Mouse (Mus musculus) neural tube, embryonic 14.5 days (tissue): ENCODE results near the gene 4930404N11Rik. TPM values are rescaled to one million over a fixed set of nuclear protein-coding genes. Genes with fewer than 3 reads are reported as not detected.

ENCODE experiments used
- ATAC-seq: fragments of 200-750 bp; cut with Nextera tagmentation; 2 replicates; pipeline ENCODE4 v1.8.0; 2017; ENCODE audit warnings: low read depth, mild to moderate bottlenecking, moderate TSS enrichment, moderate library complexity
- H3K27ac ChIP-seq: fragments of 300-500 bp; sonication (generic); 2 replicates; pipeline ENCODE4 v1.5.1; 2014; ENCODE audit warnings: low read depth, mild to moderate bottlenecking, control low read depth, low read length, moderate library complexity, mixed read lengths
- H3K27me3 ChIP-seq: fragments of 300-500 bp; sonication (generic); 2 replicates; pipeline ENCODE4 v1.6.1; 2014; ENCODE audit warnings: low read length; ENCODE audit not compliant: control insufficient read depth, insufficient read depth
- H3K36me3 ChIP-seq: fragments of 300-500 bp; sonication (generic); 2 replicates; pipeline ENCODE4 v1.6.1; 2014; ENCODE audit warnings: low read length, mixed read lengths; ENCODE audit not compliant: control insufficient read depth, insufficient read depth
- H3K4me1 ChIP-seq: fragments of 300-500 bp; sonication (generic); 2 replicates; pipeline ENCODE4 v1.6.1; 2014; ENCODE audit warnings: low read length; ENCODE audit not compliant: control insufficient read depth, insufficient read depth
- H3K4me2 ChIP-seq: fragments of 300-500 bp; sonication (generic); 2 replicates; pipeline ENCODE4 v1.6.1; 2014; ENCODE audit warnings: mild to moderate bottlenecking, low read depth, low read length, control low read depth
- H3K4me3 ChIP-seq: fragments of 300-500 bp; sonication (generic); 2 replicates; pipeline ENCODE4 v1.5.1; 2014; ENCODE audit warnings: low read depth, low read length, control low read depth, mixed read lengths
- H3K9ac ChIP-seq: fragments of 300-500 bp; sonication (generic); replicated peaks from 2 replicates; pipeline ENCODE4 v1.6.1; 2014; ENCODE audit warnings: low read depth, mild to moderate bottlenecking, control low read depth, low read length, mixed read lengths
- H3K9me3 ChIP-seq: fragments of 300-500 bp; sonication (generic); 2 replicates; pipeline ENCODE4 v1.6.1; 2016; ENCODE audit warnings: low read length; ENCODE audit not compliant: control insufficient read depth
- WGBS: fragments of 180-500 bp; shearing (Covaris S2); extraction: QIAGEN DNeasy Blood & Tissue Kit; methylation state at CpG from one replicate; pipeline ENCODE4 v1.1.7; 2014; 5-methylcytosine and 5-hydroxymethylcytosine counted together
- polyA plus RNA-seq: library from polyadenylated mRNA; unstranded; fragments of >200 nt; fragmentation: Nextera tagmentation; extraction: Ambion mirVana; gene quantifications from 2 replicates; pipeline ENCODE4 v1.2.1, GENCODE M21; 2014

4930404N11Rik gene
- polyA plus RNA-seq, 1 experiment from 2014 or later, result 0.42 TPM

GRCm38 (mm10) chr10:81364666-81365065, 950 bp downstream of the 4930404N11Rik start:
- H3K4me1 ChIP-seq, result peaks cover 12% of the 10 kb centered on the region; the same call in 1 of the 2 replicates
- 0 out of 2 replicates have a peak, but pooled peaks cover 3% of the 10 kb centered on the region for H3K27me3 ChIP-seq
- no peaks in the 10 kb centered on the region for H3K9me3 ChIP-seq
- H3K27ac ChIP-seq, result no peak overlapping the region
- H3K4me3 ChIP-seq, result no peak overlapping the region
- H3K9ac ChIP-seq, result no peak overlapping the region
- peaks cover 29% of the 10 kb centered on the region for H3K36me3 ChIP-seq
- no peak for ATAC-seq
- peak overlapping the region; percentile 30; the same call in 1 of the 2 replicates for H3K4me2 ChIP-seq
- 11% methylated on average over 28 of the region's 28 CpGs for WGBS

- H3K27me3 ChIP-seq, result 0 out of 2 replicates have a peak, but pooled peaks cover 3% of the 10 kb centered on the region
- H3K36me3 ChIP-seq, result peaks cover 20% of the 10 kb centered on the region
- H3K4me2 ChIP-seq, result peak overlapping the region; percentile 30; the same call in 1 of the 2 replicates
- peaks cover 12% of the 10 kb centered on the region; the same call in 1 of the 2 replicates for H3K4me1 ChIP-seq
- H3K9me3 ChIP-seq, result no peaks in the 10 kb centered on the region
- peak overlapping the region; percentile 39 for H3K9ac ChIP-seq
- no peak overlapping the region for H3K27ac ChIP-seq
- 13% methylated on average over 54 of the region's 54 CpGs for WGBS
- no peak for ATAC-seq
- H3K4me3 ChIP-seq, result peak overlapping the region; percentile 12; the same call in 1 of the 2 replicates
Measured at GRCm38 (mm10) chr10:81363436-81364346, 1.9 kb downstream of the 4930404N11Rik start.

- H3K27me3 ChIP-seq, result 0 out of 2 replicates have a peak, but pooled peaks cover 3% of the 10 kb centered on the region
- H3K4me3 ChIP-seq, result no peak overlapping the region
- H3K9ac ChIP-seq, result no peak overlapping the region
- H3K27ac ChIP-seq, result no peak overlapping the region
- H3K4me2 ChIP-seq, result no peak overlapping the region
- WGBS, result 80% methylated on average over 12 of the region's 12 CpGs
- H3K4me1 ChIP-seq, result peaks cover 16% of the 10 kb centered on the region; the same call in 1 of the 2 replicates
- H3K36me3 ChIP-seq, result peaks cover 8% of the 10 kb centered on the region; the same call in 1 of the 2 replicates
- ATAC-seq, result no peak
- H3K9me3 ChIP-seq, result no peaks in the 10 kb centered on the region
Measured at GRCm38 (mm10) chr10:81362336-81362949, 3.2 kb downstream of the 4930404N11Rik start.

- no peak for ATAC-seq
- H3K27ac ChIP-seq, result no peak overlapping the region
- H3K4me2 ChIP-seq, result no peak overlapping the region
- 0 out of 2 replicates have a peak, but pooled peaks cover 3% of the 10 kb centered on the region for H3K27me3 ChIP-seq
- H3K9me3 ChIP-seq, result no peaks in the 10 kb centered on the region
- peaks cover 16% of the 10 kb centered on the region; the same call in 1 of the 2 replicates for H3K4me1 ChIP-seq
- no peaks in the 10 kb centered on the region for H3K36me3 ChIP-seq
- whole genome bisulfite sequencing, result 70% methylated on average over 8 of the region's 8 CpGs
- no peak overlapping the region for H3K4me3 ChIP-seq
- H3K9ac ChIP-seq, result no peak overlapping the region
Measured at GRCm38 (mm10) chr10:81360721-81361120, 4.9 kb downstream of the 4930404N11Rik start.

GRCm38 (mm10) chr10:81358841-81359240, 6.8 kb downstream of the 4930404N11Rik start:
- Histone ChIP-seq H3K27me3 (0 out of 2 replicates have a peak, but pooled peaks cover 3% of the 10 kb centered on the region), H3K9me3 (no peaks in the 10 kb centered on the region), H3K4me2 (peak overlapping the region; percentile 85; the same call in 1 of the 2 replicates), H3K4me3 (0 out of 2 replicates have a peak overlapping the region, but pooled peaks have one; percentile 67), H3K4me1 (peaks cover 9% of the 10 kb centered on the region; the same call in 1 of the 2 replicates), H3K27ac (no peak overlapping the region), H3K9ac (0 out of 2 replicates have a peak overlapping the region, but pooled peaks have one; percentile 75), H3K36me3 (no peaks in the 10 kb centered on the region)
- WGBS, result 70% methylated on average over 1 of the region's 1 CpGs
- no peak for ATAC-seq

- no peaks in the 10 kb centered on the region for H3K9me3 ChIP-seq
- H3K4me2 ChIP-seq, result peak overlapping the region; percentile 85
- peak overlapping the region; percentile 67 for H3K4me3 ChIP-seq
- no peak for ATAC-seq
- H3K36me3 ChIP-seq, result no peaks in the 10 kb centered on the region
- WGBS, result 33% methylated on average over 4 of the region's 4 CpGs
- peak overlapping the region; percentile 75 for H3K9ac ChIP-seq
- 0 out of 2 replicates have a peak, but pooled peaks cover 3% of the 10 kb centered on the region for H3K27me3 ChIP-seq
- H3K4me1 ChIP-seq, result 0 out of 2 replicates have a peak, but pooled peaks cover 6% of the 10 kb centered on the region
- H3K27ac ChIP-seq, result no peak overlapping the region
Measured at GRCm38 (mm10) chr10:81358209-81358608, 7.4 kb downstream of the 4930404N11Rik start.

- Histone ChIP-seq H3K9me3 (no peaks in the 10 kb centered on the region), H3K27me3 (no peaks in the 10 kb centered on the region), H3K4me1 (0 out of 2 replicates have a peak, but pooled peaks cover 6% of the 10 kb centered on the region), H3K9ac (peak within 1 kb of the TSS; percentile 75), H3K27ac (no peak within 1 kb of the TSS), H3K4me2 (peak within 1 kb of the TSS; percentile 85), H3K36me3 (no peaks in the 10 kb centered on the region), H3K4me3 (peak within 1 kb of the TSS; percentile 67)
- 2% methylated on average over 66 of the region's 79 CpGs for WGBS
- peak; percentile 92 for ATAC-seq
Measured at GRCm38 (mm10) chr10:81356991-81357844, 8.4 kb downstream of the 4930404N11Rik start, which contains the start of gene Mfsd12. Gene Mfsd12, plus strand, starts transcription at chr10:81357491.

GRCm38 (mm10) chr10:81356352-81356990, 9.1 kb downstream of the 4930404N11Rik start:
- Histone ChIP-seq H3K4me3 (no peak overlapping the region), H3K9me3 (no peaks in the 10 kb centered on the region), H3K36me3 (no peaks in the 10 kb centered on the region), H3K27me3 (no peaks in the 10 kb centered on the region), H3K27ac (no peak overlapping the region), H3K9ac (no peak overlapping the region), H3K4me2 (peak overlapping the region; percentile 85), H3K4me1 (0 out of 2 replicates have a peak, but pooled peaks cover 6% of the 10 kb centered on the region)
- WGBS, result 54% methylated on average over 12 of the region's 12 CpGs
- no peak for ATAC-seq
